ENCODE assay signal across 20 mouse cellular contexts in the genomic region with DNA sequence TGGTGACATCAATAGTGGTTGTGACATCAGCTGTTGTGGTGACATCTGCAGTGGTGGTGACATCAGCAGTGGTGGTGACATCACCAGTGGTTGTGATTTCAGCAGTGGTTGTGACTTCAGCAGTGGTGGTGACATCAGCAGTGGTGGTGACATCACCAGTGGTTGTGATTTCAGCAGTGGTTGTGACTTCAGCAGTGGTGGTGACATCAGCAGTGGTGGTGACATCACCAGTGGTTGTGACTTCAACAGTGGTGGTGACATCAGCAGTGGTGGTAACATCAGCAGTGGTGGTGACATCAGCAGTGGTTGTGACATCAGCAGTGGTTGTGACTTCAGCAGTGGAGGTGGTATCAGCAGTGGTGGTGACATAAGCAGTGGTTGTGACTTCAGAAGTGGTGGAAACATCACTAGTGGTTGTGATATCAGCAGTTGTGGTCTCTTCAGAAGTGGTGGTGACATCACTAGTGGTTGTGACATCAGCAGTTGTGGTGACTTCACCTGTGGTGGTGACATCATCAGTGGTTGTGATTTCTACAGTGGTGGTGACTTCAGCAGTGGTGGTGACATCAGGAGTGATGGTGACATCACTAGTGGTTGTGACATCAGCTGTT. TPM values are rescaled to one million over a fixed set of nuclear protein-coding genes. Genes with fewer than 3 reads are reported as not detected.
"Had no signal": no experiment of that assay in that cellular context is flagged by ENCODE, and none has a peak within 500 bp of the region (broad histone marks: within the 10 kb centered on the region; RNA-seq: fewer than 3 reads in every experiment).

A gene (minus strand): TSS at position 51 of the 611 bp plus-strand sequence.

RNA-seq across cellular contexts. Expression of the gene that starts here (rescaled TPM):
- total RNA-seq: layer of hippocampus, adult 8-10 months; layer of hippocampus, postnatal 10 days; layer of hippocampus, postnatal 36 days; left cerebral cortex, adult 2 months; left cerebral cortex, postnatal 10 days; left cerebral cortex, postnatal 36 days; megakaryocyte progenitor cell, adult 5-6 weeks had no signal
- polyA plus RNA-seq: kidney, adult 2 months; kidney, embryonic 14.5 days; limb, embryonic 11.5 days; limb, embryonic 14.5 days; liver, embryonic 13.5 days; liver, embryonic 16.5 days; lung, adult 2 months; lung, embryonic 16.5 days; midbrain, embryonic 10.5 days; midbrain, embryonic 13.5 days; midbrain, embryonic 16.5 days; neural tube, embryonic 13.5 days; stomach, embryonic 14.5 days had no signal
